Mouse (Mus musculus): ENCODE data around the gene Cldn14. TPM values are rescaled to one million over a fixed set of nuclear protein-coding genes. Genes with fewer than 3 reads are reported as not detected.

Cldn14 gene
- polyA plus RNA-seq, 1 experiment from 2014 or later = not detected

GRCm38 (mm10) chr16:93941781-93942567 lies 66.7 kb downstream of the Cldn14 start:
- WGBS = 74% methylated on average over 10 of the region's 10 CpGs
- H3K27me3 ChIP-seq (replicated peaks) = peaks cover 12% of the 10 kb centered on the region; the same call in 1 of the 2 replicates
- no peak overlapping the region for H3K4me3 ChIP-seq (replicated peaks)
- no peak overlapping the region for H3K9ac ChIP-seq (replicated peaks)
- H3K27ac ChIP-seq (replicated peaks) = no peak overlapping the region
- no peak overlapping the region for H3K4me2 ChIP-seq
- H3K4me1 ChIP-seq = peaks cover 5% of the 10 kb centered on the region
- no peak for ATAC-seq (ENCODE audit: low FRiP score)
- no peaks in the 10 kb centered on the region for H3K36me3 ChIP-seq
- H3K9me3 ChIP-seq (replicated peaks) = no peaks in the 10 kb centered on the region

GRCm38 (mm10) chr16:93939961-93940360 lies 68.7 kb downstream of the Cldn14 start:
- peaks cover 30% of the 10 kb centered on the region for H3K27me3 ChIP-seq (replicated peaks)
- ATAC-seq (ENCODE audit: low FRiP score) = no peak
- WGBS = 92% methylated on average over 4 of the region's 4 CpGs
- no peak overlapping the region for H3K4me3 ChIP-seq (replicated peaks)
- H3K9ac ChIP-seq (replicated peaks) = no peak overlapping the region
- H3K4me1 ChIP-seq = peaks cover 5% of the 10 kb centered on the region
- no peak overlapping the region for H3K4me2 ChIP-seq
- H3K36me3 ChIP-seq = no peaks in the 10 kb centered on the region
- no peak overlapping the region for H3K27ac ChIP-seq (replicated peaks)
- no peaks in the 10 kb centered on the region for H3K9me3 ChIP-seq (replicated peaks)

DNA sequence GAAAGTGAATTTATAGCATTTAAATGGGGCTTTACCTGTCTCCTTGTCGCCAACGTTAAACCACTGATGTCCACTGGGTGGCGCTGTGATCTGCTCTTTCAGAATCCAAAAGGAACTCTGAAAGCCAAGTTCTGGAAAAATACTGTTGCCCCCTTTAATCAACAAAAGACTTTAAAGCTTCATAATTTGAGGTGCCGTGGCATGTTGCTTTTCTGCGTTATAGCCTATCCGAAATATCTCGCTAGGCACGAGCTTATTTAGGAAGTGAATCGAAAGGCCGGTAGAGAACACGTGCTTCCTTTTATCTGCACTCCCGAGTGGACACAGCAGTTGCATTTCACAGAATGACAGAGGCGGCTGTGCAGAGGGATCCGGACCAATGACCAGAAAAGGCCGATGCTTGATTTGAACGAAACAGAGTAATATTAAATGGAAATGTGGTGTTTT lies 70.2 kb downstream of the Cldn14 start:
- WGBS = 15% methylated on average over 16 of the region's 16 CpGs
- H3K9me3 ChIP-seq (replicated peaks) = no peaks in the 10 kb centered on the region
- H3K36me3 ChIP-seq = no peaks in the 10 kb centered on the region
- H3K4me1 ChIP-seq = peaks cover 8% of the 10 kb centered on the region
- peak overlapping the region; percentile 27 for H3K4me3 ChIP-seq (replicated peaks)
- H3K27ac ChIP-seq (replicated peaks) = no peak overlapping the region
- H3K4me2 ChIP-seq = peak overlapping the region; percentile 59
- ATAC-seq (ENCODE audit: low FRiP score) = no peak
- 0 out of 2 replicates have a peak overlapping the region, but pooled peaks have one; percentile 18 for H3K9ac ChIP-seq (replicated peaks)
- H3K27me3 ChIP-seq (replicated peaks) = peaks cover 41% of the 10 kb centered on the region

GRCm38 (mm10) chr16:93935009-93935408 lies 73.6 kb downstream of the Cldn14 start:
- no peak for ATAC-seq (ENCODE audit: low FRiP score)
- Histone ChIP-seq H3K27ac (replicated peaks) (no peak overlapping the region), H3K27me3 (replicated peaks) (peaks cover 38% of the 10 kb centered on the region), H3K4me1 (peaks cover 12% of the 10 kb centered on the region), H3K4me2 (no peak overlapping the region), H3K4me3 (replicated peaks) (no peak overlapping the region), H3K9ac (replicated peaks) (no peak overlapping the region), H3K9me3 (replicated peaks) (no peaks in the 10 kb centered on the region), H3K36me3 (no peaks in the 10 kb centered on the region)
- WGBS = 24% methylated on average over 7 of the region's 7 CpGs

DNA sequence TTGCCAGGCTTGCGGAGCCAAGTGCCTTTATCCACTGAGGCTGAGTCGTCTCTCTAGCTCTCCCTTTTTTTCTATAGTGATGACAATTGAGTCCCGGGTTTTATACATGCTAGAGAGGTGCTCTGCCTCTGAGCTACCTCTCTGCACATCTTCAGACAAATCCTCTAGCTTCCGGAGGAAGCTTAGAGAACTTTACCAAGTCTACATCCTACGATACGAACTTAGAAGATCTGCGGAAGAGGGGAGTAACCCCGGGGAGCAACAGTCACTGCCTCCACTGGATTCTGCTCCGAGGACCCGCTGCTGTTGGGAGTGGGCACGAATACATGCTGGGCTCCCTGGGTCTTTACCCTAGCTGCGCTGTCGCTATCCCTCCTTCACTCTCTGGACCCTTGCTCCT lies 74.0 kb downstream of the Cldn14 start:
- H3K4me2 ChIP-seq = no peak overlapping the region
- no peak for ATAC-seq (ENCODE audit: low FRiP score)
- WGBS = 19% methylated on average over 13 of the region's 13 CpGs
- no peak overlapping the region for H3K4me3 ChIP-seq (replicated peaks)
- H3K9me3 ChIP-seq (replicated peaks) = no peaks in the 10 kb centered on the region
- H3K36me3 ChIP-seq = no peaks in the 10 kb centered on the region
- H3K27ac ChIP-seq (replicated peaks) = no peak overlapping the region
- peaks cover 35% of the 10 kb centered on the region for H3K27me3 ChIP-seq (replicated peaks)
- H3K9ac ChIP-seq (replicated peaks) = no peak overlapping the region
- peaks cover 12% of the 10 kb centered on the region for H3K4me1 ChIP-seq

- H3K27ac ChIP-seq (replicated peaks) = no peak overlapping the region
- no peak overlapping the region for H3K4me2 ChIP-seq
- 63% methylated on average over 17 of the region's 17 CpGs for WGBS
- no peaks in the 10 kb centered on the region for H3K9me3 ChIP-seq (replicated peaks)
- no peak overlapping the region for H3K4me3 ChIP-seq (replicated peaks)
- 0 out of 2 replicates have a peak, but pooled peaks cover 7% of the 10 kb centered on the region for H3K4me1 ChIP-seq
- peaks cover 32% of the 10 kb centered on the region for H3K27me3 ChIP-seq (replicated peaks)
- H3K9ac ChIP-seq (replicated peaks) = no peak overlapping the region
- ATAC-seq (ENCODE audit: low FRiP score) = no peak
- H3K36me3 ChIP-seq = no peaks in the 10 kb centered on the region
Observed at GRCm38 (mm10) chr16:93932185-93933168, 76.2 kb downstream of the Cldn14 start.

GRCm38 (mm10) chr16:93929370-93930032 lies 79.1 kb downstream of the Cldn14 start:
- Histone ChIP-seq H3K4me2 (no peak overlapping the region), H3K27ac (replicated peaks) (no peak overlapping the region), H3K9ac (replicated peaks) (no peak overlapping the region), H3K27me3 (replicated peaks) (peaks cover 7% of the 10 kb centered on the region), H3K4me1 (0 out of 2 replicates have a peak, but pooled peaks cover 5% of the 10 kb centered on the region), H3K36me3 (no peaks in the 10 kb centered on the region), H3K9me3 (replicated peaks) (no peaks in the 10 kb centered on the region), H3K4me3 (replicated peaks) (no peak overlapping the region)
- ATAC-seq (ENCODE audit: low FRiP score) = no peak
- WGBS = 94% methylated on average over 17 of the region's 17 CpGs

DNA sequence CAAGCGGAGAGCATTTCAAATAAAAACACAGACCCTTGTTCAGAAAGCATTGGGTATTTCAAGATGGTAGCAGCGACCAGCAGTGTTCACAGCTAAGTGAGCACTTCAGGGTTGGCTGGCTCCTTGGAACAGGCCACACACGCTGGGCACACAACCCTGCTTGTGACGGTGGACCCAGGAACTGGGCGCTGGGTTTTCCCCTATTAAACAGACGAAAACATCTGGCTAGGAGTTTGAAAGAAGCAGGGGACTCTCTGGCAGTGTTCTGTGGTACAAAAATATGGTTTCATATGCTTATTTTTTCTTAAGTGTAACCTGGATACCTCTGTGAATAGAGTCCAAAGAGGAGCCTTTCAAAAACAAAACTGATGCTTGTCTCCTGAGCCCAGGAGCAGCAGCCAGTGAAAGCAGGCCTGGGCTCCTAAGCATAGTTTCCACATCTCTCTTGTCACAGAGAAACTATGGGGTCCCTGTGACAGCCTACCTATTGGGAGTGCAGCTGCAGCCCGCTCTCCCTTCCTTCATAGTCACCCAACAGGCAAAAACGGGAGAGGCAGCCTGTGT lies 82.9 kb downstream of the Cldn14 start:
- Histone ChIP-seq H3K4me2 (no peak overlapping the region), H3K4me1 (no peaks in the 10 kb centered on the region), H3K27me3 (replicated peaks) (no peaks in the 10 kb centered on the region), H3K36me3 (no peaks in the 10 kb centered on the region), H3K9me3 (replicated peaks) (no peaks in the 10 kb centered on the region), H3K27ac (replicated peaks) (no peak overlapping the region), H3K4me3 (replicated peaks) (no peak overlapping the region), H3K9ac (replicated peaks) (no peak overlapping the region)
- 82% methylated on average over 8 of the region's 8 CpGs for WGBS
- ATAC-seq (ENCODE audit: low FRiP score) = no peak

GRCm38 (mm10) chr16:93923788-93924187 lies 84.8 kb downstream of the Cldn14 start:
- no peak overlapping the region for H3K27ac ChIP-seq (replicated peaks)
- no peaks in the 10 kb centered on the region for H3K9me3 ChIP-seq (replicated peaks)
- H3K27me3 ChIP-seq (replicated peaks) = no peaks in the 10 kb centered on the region
- WGBS = 68% methylated on average over 7 of the region's 7 CpGs
- no peak overlapping the region for H3K9ac ChIP-seq (replicated peaks)
- H3K36me3 ChIP-seq = no peaks in the 10 kb centered on the region
- H3K4me1 ChIP-seq = no peaks in the 10 kb centered on the region
- H3K4me2 ChIP-seq = no peak overlapping the region
- no peak for ATAC-seq (ENCODE audit: low FRiP score)
- H3K4me3 ChIP-seq (replicated peaks) = no peak overlapping the region

DNA sequence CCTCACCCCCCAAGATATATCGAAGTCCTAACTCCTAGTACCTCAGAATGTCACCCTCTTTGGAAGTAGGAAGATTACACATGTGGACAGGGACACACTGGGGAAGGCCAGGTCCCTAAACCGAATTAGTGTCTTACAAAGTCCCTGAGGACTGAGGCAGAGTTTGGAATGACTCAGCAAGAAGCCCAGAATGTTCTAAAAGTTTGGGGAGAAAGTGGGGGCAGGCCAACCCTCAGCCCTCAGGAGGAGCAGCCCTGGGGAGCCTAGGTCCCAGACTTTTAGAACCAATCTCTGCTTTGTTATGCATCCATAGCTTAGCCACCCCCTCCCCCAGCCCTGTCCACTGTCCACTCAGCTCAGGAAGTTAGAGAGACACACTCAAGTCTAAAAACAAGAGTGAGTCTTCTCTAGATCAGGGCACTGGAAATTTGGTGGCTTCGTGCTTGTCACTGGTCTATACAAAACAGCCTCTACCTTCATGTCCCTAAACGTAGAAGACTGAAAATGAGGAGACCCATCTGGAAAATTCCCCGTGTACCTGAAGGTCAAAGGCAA lies 85.7 kb downstream of the Cldn14 start:
- no peak overlapping the region for H3K27ac ChIP-seq (replicated peaks)
- ATAC-seq (ENCODE audit: low FRiP score) = no peak
- no peaks in the 10 kb centered on the region for H3K36me3 ChIP-seq
- no peaks in the 10 kb centered on the region for H3K27me3 ChIP-seq (replicated peaks)
- peaks cover 4% of the 10 kb centered on the region for H3K4me1 ChIP-seq
- no peak overlapping the region for H3K4me3 ChIP-seq (replicated peaks)
- H3K9me3 ChIP-seq (replicated peaks) = no peaks in the 10 kb centered on the region
- H3K9ac ChIP-seq (replicated peaks) = no peak overlapping the region
- H3K4me2 ChIP-seq = no peak overlapping the region
- 82% methylated on average over 5 of the region's 5 CpGs for WGBS

DNA sequence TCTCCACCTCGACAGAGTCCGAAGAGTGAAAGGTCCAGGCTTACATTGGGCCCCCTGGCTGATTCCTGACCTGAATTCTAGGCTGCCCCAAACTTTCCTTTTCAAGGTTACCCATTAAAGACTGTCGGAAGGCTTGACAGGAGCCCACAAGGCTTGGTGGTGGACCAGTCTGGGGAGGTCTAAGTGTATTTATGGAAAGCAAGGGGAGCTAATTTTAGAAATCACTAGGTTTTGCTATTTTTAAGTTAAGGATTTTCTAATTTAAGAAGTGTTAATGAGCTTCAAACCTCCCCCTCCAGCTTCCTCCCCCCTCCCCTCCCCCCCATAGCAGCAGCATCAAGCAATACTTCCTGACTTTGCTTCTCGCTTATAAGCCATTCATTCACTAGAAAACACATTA lies 88.0 kb downstream of the Cldn14 start:
- Histone ChIP-seq H3K36me3 (no peaks in the 10 kb centered on the region), H3K9ac (replicated peaks) (no peak overlapping the region), H3K4me2 (no peak overlapping the region), H3K4me1 (peaks cover 4% of the 10 kb centered on the region), H3K27me3 (replicated peaks) (no peaks in the 10 kb centered on the region), H3K4me3 (replicated peaks) (no peak overlapping the region), H3K9me3 (replicated peaks) (no peaks in the 10 kb centered on the region), H3K27ac (replicated peaks) (no peak overlapping the region)
- ATAC-seq (ENCODE audit: low FRiP score) = no peak
- WGBS = 72% methylated on average over 4 of the region's 4 CpGs
